Mouse (Mus musculus) inflammation-experienced regulatory T-cells, adult 6 months (primary cell): ENCODE measurements around the gene Dpp4. TPM values are rescaled to one million over a fixed set of nuclear protein-coding genes. Genes with fewer than 3 reads are reported as not detected.

ENCODE experiments used
- ATAC-seq: one replicate; pipeline ENCODE4 v1.8.0; 2017
- polyA plus RNA-seq, 3 experiments: library from polyadenylated mRNA; unstranded; fragments of 100-300 nt; shearing (Covaris generic); gene quantifications; one replicate each; pipeline ENCODE4 v1.2.1; 2017

Gene Dpp4
- 100 to 1,000 TPM in 2 of 3 experiments, 10 to 100 TPM in 1; 56.6 to 101 (median 101) TPM for polyA plus RNA-seq

GRCm38 (mm10) chr2:62412081-62412821, at the start of gene Dpp4:
TSS of gene Dpp4 (minus strand) at chr2:62412231.
- ATAC-seq: no peak

DNA sequence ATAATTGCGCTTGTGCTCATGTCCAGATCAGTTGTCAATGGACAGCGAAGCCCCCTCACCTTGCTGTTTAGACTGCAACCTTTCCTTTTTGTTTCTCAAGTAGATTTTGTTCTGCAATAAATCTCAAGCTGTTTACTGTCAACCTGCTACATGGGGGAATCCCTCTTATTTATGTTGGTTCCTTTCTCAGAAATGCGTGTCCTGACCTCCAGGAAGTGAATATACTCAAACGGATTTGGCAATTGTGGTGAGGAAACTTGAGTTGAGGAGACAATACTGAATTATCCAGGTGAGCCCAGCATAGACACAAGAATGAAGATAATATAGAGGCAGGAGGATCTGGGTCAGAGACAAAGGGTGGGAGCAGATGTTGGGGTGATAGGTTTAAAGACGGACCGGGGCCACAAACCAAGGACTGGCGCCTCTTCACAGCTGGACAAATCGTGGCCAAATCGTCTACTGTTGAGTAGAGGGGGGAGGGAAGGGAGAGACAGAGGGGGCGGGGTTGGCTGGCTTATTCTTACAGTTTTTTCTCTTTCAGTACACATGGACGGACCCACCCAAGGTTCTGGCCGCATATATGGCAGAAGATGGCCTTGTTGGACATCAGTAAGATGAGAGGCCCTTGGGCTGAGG, 48.9 kb upstream of the Dpp4 start:
- ATAC-seq: peak; percentile 29

DNA sequence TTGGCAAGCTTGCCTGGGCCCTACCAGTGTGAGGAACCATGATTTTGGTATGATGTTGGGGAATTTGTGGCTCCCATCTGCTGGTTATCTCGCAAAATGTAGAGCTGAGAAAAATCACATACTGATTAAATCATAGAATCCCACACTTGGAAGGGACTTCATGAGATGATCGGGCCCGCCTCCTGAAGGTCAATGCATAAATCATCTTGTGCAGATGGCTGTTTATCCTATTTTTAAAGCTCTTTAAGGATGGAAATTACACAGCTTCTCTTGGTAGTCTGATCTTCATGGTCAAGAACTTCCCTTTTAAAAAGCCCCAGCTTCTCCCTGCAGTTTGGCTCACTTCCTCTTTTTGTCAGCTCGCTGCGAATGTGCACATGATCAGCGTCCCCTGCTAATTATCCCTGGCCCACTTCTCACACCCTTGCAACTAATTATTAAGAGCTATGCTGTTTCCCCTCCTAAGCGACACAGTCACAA, 48.2 kb upstream of the Dpp4 start:
- ATAC-seq: no peak

GRCm38 (mm10) chr2:62459241-62460174, 47.5 kb upstream of the Dpp4 start:
- peak; percentile 9 for ATAC-seq

DNA sequence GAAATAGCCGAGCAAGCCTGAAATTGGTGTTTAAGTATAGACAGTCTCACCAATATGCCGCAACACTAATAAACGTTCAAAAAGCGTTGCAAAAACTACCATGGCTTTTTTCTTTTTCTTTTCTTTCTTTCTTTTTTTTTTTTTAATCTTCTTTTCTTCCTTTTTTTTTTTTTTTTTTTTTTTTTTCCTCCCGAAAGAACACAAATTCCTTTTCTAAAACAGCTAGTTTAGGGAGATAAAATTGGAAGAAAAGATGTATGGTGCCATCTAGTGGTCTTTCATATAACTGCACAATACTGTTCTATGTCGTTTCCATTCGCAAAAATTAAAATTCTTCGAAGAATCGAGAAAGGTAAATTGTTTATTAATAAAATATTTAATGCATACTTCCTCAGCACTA, 46.0 kb upstream of the Dpp4 start:
- ATAC-seq: peak; percentile 53

- ATAC-seq: no peak
These were observed 43.0 kb upstream of the Dpp4 start for GRCm38 (mm10) chr2:62454991-62455390.

- ATAC-seq: no peak
These were observed 42.0 kb upstream of the Dpp4 start for GRCm38 (mm10) chr2:62454033-62454432.

DNA sequence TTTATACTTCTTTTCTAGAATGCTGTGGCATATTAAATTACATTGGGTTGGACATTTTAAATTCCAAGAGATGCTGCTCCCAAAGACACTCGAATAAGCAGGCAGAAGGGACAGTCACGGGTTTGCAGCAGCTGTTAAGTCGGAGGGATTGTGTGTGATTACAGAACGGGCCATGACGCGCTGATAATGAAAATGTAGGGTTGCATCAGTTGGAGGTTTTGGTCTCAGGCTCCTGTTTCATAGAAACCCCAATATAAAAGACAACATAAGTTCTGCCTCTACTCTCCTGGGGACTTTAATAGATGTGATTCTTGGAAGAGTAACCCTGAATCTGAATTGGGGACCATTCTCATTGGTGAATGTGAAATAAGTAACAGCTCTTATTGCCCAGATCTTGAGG, 38.3 kb upstream of the Dpp4 start:
- ATAC-seq: no peak

GRCm38 (mm10) chr2:62449692-62450346, 37.8 kb upstream of the Dpp4 start:
- ATAC-seq: no peak

DNA sequence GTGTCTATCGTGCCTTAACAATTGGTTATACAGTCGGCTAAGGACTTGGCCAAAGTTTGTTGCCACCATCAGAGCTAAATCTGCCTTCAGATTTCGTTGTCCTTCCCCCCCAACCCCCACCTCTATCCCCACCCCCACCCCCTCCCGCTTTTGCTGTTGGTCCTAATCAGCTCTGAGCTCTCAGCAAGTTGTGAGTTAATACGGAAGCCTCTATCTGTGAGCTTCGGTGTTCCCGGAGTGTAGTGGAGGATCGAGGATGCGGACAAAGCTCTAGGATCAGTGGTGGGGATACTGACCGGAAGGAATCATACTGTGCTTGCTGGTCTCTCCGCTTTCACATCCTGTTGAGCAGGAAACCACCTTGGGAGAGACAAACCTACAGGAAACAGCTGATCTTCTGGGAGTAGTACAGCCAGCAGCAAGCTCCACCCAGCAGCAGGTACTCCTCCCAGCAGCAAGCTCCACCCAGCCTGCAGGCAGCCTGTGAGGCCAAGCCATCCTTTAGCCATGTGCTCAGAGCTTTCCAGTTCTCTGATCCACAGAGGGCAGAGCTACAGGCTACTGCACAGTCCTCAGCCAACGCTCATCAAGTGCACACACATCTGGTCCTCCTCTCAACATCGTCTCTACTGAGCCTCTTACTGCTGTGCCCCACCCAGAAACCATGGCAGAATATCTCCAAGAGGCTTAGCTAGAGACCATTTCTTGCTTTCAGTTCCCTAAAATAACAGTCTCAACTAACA, 28.9 kb upstream of the Dpp4 start:
- peak; percentile 98 for ATAC-seq

- ATAC-seq: no peak
These were observed 28.1 kb upstream of the Dpp4 start for GRCm38 (mm10) chr2:62440083-62440482.

DNA sequence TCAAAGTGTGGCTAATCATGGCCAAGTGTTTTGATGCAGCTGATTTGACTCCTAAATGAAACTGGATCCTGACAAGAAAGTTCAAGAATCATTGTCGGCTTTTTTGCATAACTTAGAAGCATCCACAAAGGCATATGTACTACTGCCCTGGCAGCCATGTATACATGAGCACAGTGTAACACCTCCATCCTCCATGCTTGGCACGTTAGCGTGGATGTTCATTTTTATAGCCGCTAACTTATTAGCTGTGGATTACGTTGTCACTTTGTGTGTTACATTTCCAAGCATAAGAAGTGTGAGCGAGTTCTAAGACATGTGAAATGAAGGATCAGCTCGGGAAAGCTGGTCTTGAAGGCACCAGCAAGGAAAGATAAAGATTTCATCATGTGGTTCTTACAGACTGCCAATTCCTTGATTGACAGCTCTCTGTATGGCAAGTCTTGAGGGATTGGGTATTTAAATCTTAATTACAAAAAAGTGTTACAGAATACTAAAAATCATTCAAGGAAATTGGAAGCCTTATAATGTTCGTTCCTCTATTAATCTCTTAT, 19.3 kb upstream of the Dpp4 start:
- ATAC-seq: no peak

- no peak for ATAC-seq
These were observed 13.9 kb upstream of the Dpp4 start for GRCm38 (mm10) chr2:62425941-62426340.

DNA sequence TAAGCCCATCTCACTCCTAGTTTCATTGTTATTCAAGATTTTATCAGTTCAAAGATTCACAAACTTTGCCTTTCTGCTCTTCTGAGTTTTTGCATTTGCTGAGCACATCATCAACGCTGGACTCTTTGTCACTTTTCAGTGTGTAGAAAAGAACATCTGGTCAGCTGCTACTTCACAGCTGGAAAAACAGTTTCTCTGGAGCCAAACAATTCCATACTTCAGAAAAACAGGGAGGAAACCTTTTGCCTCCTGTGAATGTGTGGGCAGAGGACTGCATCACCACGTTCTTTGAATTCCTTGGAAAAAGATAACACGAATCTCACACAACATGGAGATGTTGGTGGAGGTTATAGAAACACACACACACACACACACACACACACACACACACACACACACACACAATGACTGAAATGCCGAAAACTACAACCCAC, 11.3 kb upstream of the Dpp4 start:
- no peak for ATAC-seq

DNA sequence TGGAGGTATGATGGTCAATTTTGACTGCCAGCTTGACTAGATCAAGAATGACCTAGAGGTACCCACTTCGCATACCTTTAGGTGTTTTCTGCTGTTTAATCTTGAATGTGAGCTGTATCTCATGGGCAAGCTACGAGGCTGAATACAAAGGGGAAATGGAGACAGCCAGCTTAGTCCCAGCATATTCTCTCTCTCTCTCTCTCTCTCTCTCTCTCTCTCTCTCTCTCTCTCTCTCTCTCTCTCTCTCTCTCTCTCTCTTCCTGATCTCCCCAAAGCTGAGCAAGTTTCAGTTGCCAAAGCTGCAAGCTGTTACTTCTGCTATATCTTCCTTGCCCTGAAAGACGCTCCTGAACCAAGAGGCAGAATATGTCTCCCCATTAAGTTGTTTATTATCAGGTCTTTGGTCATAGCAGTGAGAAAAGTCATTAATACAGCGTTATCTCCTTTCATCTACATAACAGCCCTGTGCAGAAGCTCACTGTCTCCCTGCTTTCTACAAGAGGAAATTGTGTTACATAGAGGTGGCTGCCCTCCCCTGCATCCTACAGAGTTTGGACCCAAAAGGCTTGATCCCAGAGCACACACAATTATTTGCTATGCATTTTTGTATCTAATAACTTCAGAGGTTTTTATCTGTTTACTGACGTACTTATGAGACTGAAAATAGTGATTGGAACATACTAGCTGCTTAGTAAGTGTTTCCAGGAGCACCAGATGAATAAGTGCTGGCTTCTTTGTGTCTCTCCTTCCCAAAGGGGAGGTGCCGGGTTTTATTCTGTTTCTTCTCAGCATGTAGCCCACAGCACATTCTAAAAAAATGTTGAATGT, 10.7 kb upstream of the Dpp4 start:
- no peak for ATAC-seq

GRCm38 (mm10) chr2:62421229-62421628, 9.2 kb upstream of the Dpp4 start:
- ATAC-seq: no peak

- no peak for ATAC-seq
These were observed 8.0 kb upstream of the Dpp4 start for GRCm38 (mm10) chr2:62420045-62420444.

- no peak for ATAC-seq
These were observed 5.2 kb upstream of the Dpp4 start for GRCm38 (mm10) chr2:62417233-62417632.

- ATAC-seq: peak; percentile 57
These were observed 585 bp downstream of the Dpp4 start for GRCm38 (mm10) chr2:62411211-62412080.
